Mouse (Mus musculus) embryonic facial prominence, embryonic 14.5 days (tissue): Measurements from ENCODE around the gene Uprt. TPM values are rescaled to one million over a fixed set of nuclear protein-coding genes. Genes with fewer than 3 reads are reported as not detected.

Experiments
- ATAC-seq: fragments of 200-750 bp; cut with Nextera tagmentation; 2 replicates; pipeline ENCODE4 v1.8.0; 2017; ENCODE audit warnings: low read depth, moderate number of reproducible peaks, moderate TSS enrichment
- DNase-seq: peaks from one replicate; pipeline ENCODE4 v3.0.0-alpha.2; 2015; ENCODE audit warnings: low spot score
- H3K27ac ChIP-seq: fragments of 300-500 bp; sonication (generic); replicated peaks from 2 replicates; pipeline ENCODE4 v1.5.1; 2014; ENCODE audit warnings: low read depth, mild to moderate bottlenecking, low read length, moderate library complexity
- H3K27me3 ChIP-seq: fragments of 300-500 bp; sonication (generic); replicated peaks from 2 replicates; pipeline ENCODE4 v1.6.1; 2014; ENCODE audit warnings: low read length; ENCODE audit not compliant: control insufficient read depth, insufficient read depth
- H3K36me3 ChIP-seq: fragments of 300-500 bp; sonication (generic); 2 replicates; pipeline ENCODE4 v1.6.1; 2014; ENCODE audit warnings: low read length, mixed read lengths; ENCODE audit not compliant: control insufficient read depth, insufficient read depth
- H3K4me1 ChIP-seq: fragments of 300-500 bp; sonication (generic); 2 replicates; pipeline ENCODE4 v1.6.1; 2014; ENCODE audit warnings: antibody characterized with exemption, low read length; ENCODE audit not compliant: control insufficient read depth, insufficient read depth
- H3K4me2 ChIP-seq: fragments of 300-500 bp; sonication (generic); 2 replicates; pipeline ENCODE4 v1.6.1; 2014; ENCODE audit warnings: low read depth, mild to moderate bottlenecking, low read length, moderate library complexity, mixed read lengths
- H3K4me3 ChIP-seq: fragments of 300-500 bp; sonication (generic); 2 replicates; pipeline ENCODE4 v1.5.1; 2014; ENCODE audit warnings: low read depth, mild to moderate bottlenecking, low read length
- H3K9ac ChIP-seq: fragments of 300-500 bp; sonication (generic); 2 replicates; pipeline ENCODE4 v1.6.1; 2014; ENCODE audit warnings: low read depth, mild to moderate bottlenecking, low read length, moderate library complexity, mixed read lengths
- H3K9me3 ChIP-seq: fragments of 300-500 bp; sonication (generic); 2 replicates; pipeline ENCODE4 v1.6.1; 2016; ENCODE audit warnings: low read length; ENCODE audit not compliant: control insufficient read depth
- WGBS: fragments of 180-500 bp; shearing (Covaris S2); extraction: QIAGEN DNeasy Blood & Tissue Kit; methylation state at CpG from one replicate; pipeline ENCODE4 v1.1.7; 2014; 5-methylcytosine and 5-hydroxymethylcytosine counted together
- polyA plus RNA-seq: library from polyadenylated mRNA; unstranded; fragments of >200 nt; fragmentation: Nextera tagmentation; extraction: Ambion mirVana; gene quantifications from 2 replicates; pipeline ENCODE4 v1.2.1, GENCODE M21; 2014

Uprt gene
- polyA plus RNA-seq: 1.1 TPM in 2 replicates

- Histone ChIP-seq H3K9ac (peak within 1 kb of the TSS; percentile 71), H3K4me1 (no peaks in the 10 kb centered on the region), H3K4me3 (peak within 1 kb of the TSS; percentile 56), H3K9me3 (no peaks in the 10 kb centered on the region), H3K27ac (peak within 1 kb of the TSS; percentile 68), H3K4me2 (peak within 1 kb of the TSS; percentile 55), H3K36me3 (no peaks in the 10 kb centered on the region), H3K27me3 (peaks cover 8% of the 10 kb centered on the region)
- DNase-seq (peak; percentile 92), ATAC-seq (peak; percentile 99)
- 25% methylated on average over 31 of the region's 34 CpGs for WGBS
These were observed at the start of gene Uprt for GRCm38 (mm10) chrX:104482572-104483443. Gene Uprt (plus strand): TSS chrX:104482818.

DNA sequence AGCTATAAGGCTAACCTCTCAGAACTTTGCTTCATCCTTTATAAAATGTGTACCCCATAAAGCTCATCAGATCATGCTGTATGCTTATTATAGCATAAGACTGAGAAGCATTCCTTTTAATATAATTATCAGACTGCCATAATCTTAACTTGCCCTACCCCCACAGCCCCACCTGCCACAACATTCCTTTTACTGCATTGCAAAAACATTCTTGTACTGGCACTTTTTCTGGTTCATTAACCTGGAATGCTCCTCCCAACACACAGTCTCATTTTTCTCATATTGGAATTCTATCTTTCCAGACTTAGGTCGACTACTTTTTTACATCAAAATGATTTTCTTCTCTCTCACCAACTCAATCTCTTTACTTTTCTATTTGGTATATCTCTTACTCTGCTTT, 49.2 kb upstream of the Uprt start:
- H3K9ac ChIP-seq: no peak overlapping the region
- H3K4me1 ChIP-seq: no peaks in the 10 kb centered on the region
- no peak overlapping the region for H3K4me2 ChIP-seq
- peaks cover 9% of the 10 kb centered on the region for H3K27me3 ChIP-seq
- H3K4me3 ChIP-seq: no peak overlapping the region
- H3K9me3 ChIP-seq: no peaks in the 10 kb centered on the region
- no peak overlapping the region for H3K27ac ChIP-seq
- DNase-seq (peak; percentile 2), ATAC-seq (no peak)
- no peaks in the 10 kb centered on the region for H3K36me3 ChIP-seq
- 23% methylated on average over 1 of the region's 1 CpGs for WGBS

GRCm38 (mm10) chrX:104452433-104452832, 30.2 kb upstream of the Uprt start:
- 0 out of 2 replicates have a peak, but pooled peaks cover 3% of the 10 kb centered on the region for H3K27me3 ChIP-seq
- no peaks in the 10 kb centered on the region for H3K36me3 ChIP-seq
- no peak overlapping the region for H3K27ac ChIP-seq
- H3K4me2 ChIP-seq: no peak overlapping the region
- H3K4me1 ChIP-seq: no peaks in the 10 kb centered on the region
- H3K9me3 ChIP-seq: no peaks in the 10 kb centered on the region
- DNase-seq (no peak), ATAC-seq (no peak)
- WGBS: 80% methylated on average over 1 of the region's 1 CpGs
- H3K9ac ChIP-seq: no peak overlapping the region
- no peak overlapping the region for H3K4me3 ChIP-seq

GRCm38 (mm10) chrX:104461755-104462154, 20.9 kb upstream of the Uprt start:
- no peak overlapping the region for H3K9ac ChIP-seq
- 0 out of 2 replicates have a peak, but pooled peaks cover 3% of the 10 kb centered on the region for H3K27me3 ChIP-seq
- no peaks in the 10 kb centered on the region for H3K36me3 ChIP-seq
- no peaks in the 10 kb centered on the region for H3K9me3 ChIP-seq
- no peaks in the 10 kb centered on the region for H3K4me1 ChIP-seq
- DNase-seq (peak; percentile 76), ATAC-seq (peak; percentile 44; the same call in 1 of the 2 replicates)
- 26% methylated on average over 2 of the region's 2 CpGs for WGBS
- no peak overlapping the region for H3K27ac ChIP-seq
- no peak overlapping the region for H3K4me3 ChIP-seq
- no peak overlapping the region for H3K4me2 ChIP-seq

DNA sequence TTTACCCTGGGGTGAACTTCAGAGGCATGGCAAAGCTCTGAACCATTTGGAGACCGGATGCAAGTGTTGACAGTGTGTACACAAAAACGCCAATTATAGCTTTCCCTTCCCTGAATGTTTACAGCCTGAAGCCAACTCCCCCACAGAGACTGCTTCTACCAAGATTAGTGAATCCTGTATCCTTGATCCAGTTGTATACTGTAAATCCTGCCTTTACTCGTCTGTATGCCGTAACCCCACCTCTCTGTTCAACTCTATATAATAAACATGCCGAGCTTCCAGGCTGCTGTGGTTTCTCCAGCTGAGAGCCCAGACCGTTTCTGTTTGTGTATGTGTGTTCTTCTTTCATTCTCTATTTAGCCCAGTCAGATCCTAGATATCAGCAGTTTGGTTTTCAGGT, 18.2 kb upstream of the Uprt start:
- no peak overlapping the region for H3K4me3 ChIP-seq
- H3K27ac ChIP-seq: no peak overlapping the region
- ATAC-seq (peak; percentile 18; the same call in 1 of the 2 replicates), DNase-seq (peak; percentile 41)
- no peak overlapping the region for H3K9ac ChIP-seq
- H3K27me3 ChIP-seq: no peaks in the 10 kb centered on the region
- no peaks in the 10 kb centered on the region for H3K9me3 ChIP-seq
- WGBS: 52% methylated on average over 6 of the region's 6 CpGs
- H3K4me1 ChIP-seq: no peaks in the 10 kb centered on the region
- H3K36me3 ChIP-seq: no peaks in the 10 kb centered on the region
- H3K4me2 ChIP-seq: no peak overlapping the region

GRCm38 (mm10) chrX:104478041-104478440, 4.6 kb upstream of the Uprt start:
- WGBS: 26% methylated on average over 2 of the region's 2 CpGs

GRCm38 (mm10) chrX:104483444-104483808, 808 bp downstream of the Uprt start:
- H3K4me3 ChIP-seq: peak overlapping the region; percentile 56
- peaks cover 10% of the 10 kb centered on the region for H3K27me3 ChIP-seq
- H3K36me3 ChIP-seq: no peaks in the 10 kb centered on the region
- ATAC-seq: peak; percentile 73; the same call in 1 of the 2 replicates
- peak overlapping the region; percentile 55 for H3K4me2 ChIP-seq
- H3K9me3 ChIP-seq: no peaks in the 10 kb centered on the region
- peak; percentile 22 for DNase-seq
- H3K27ac ChIP-seq: peak overlapping the region; percentile 68; the same call in 1 of the 2 replicates
- H3K9ac ChIP-seq: peak overlapping the region; percentile 71
- no peaks in the 10 kb centered on the region for H3K4me1 ChIP-seq
- WGBS: 27% methylated on average over 6 of the region's 6 CpGs

More at GRCm38 (mm10) chrX:104478041-104478440, 4.6 kb upstream of the Uprt start:
- Histone ChIP-seq H3K36me3 (no peaks in the 10 kb centered on the region), H3K9ac (no peak overlapping the region), H3K27me3 (peaks cover 9% of the 10 kb centered on the region), H3K4me2 (no peak overlapping the region), H3K4me3 (no peak overlapping the region), H3K9me3 (no peaks in the 10 kb centered on the region), H3K4me1 (no peaks in the 10 kb centered on the region), H3K27ac (no peak overlapping the region)
- ATAC-seq: no peak
- peak; percentile 2 for DNase-seq

DNA sequence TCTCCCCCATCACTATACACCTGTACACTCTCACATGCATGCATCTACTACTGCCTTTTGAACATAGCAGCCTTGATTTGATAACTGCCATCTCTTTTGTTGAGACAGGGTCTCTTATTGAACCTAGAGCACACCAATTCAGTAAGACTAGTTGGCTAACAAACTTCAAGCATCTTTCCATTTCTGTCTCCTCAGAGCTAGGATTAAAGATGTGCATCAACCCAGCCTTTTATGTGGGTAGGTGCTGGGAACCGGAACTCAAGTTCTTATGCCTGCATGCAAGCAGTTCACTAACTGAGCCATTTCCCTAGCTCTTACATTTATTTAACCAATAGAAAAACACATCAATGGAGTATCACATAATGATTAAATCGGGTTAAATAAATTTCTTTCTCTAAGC, 3.0 kb downstream of the Uprt start:
- H3K27me3 ChIP-seq: peaks cover 18% of the 10 kb centered on the region
- no peak for ATAC-seq
- no peak overlapping the region for H3K27ac ChIP-seq
- no peak overlapping the region for H3K4me2 ChIP-seq
- WGBS: 83% methylated on average over 2 of the region's 2 CpGs
- H3K9me3 ChIP-seq: no peaks in the 10 kb centered on the region
- H3K4me3 ChIP-seq: no peak overlapping the region
- no peak overlapping the region for H3K9ac ChIP-seq
- DNase-seq: no peak
- no peaks in the 10 kb centered on the region for H3K36me3 ChIP-seq
- H3K4me1 ChIP-seq: no peaks in the 10 kb centered on the region
